14 mouse cellular contexts compared by ENCODE assay signal in the genomic region with DNA sequence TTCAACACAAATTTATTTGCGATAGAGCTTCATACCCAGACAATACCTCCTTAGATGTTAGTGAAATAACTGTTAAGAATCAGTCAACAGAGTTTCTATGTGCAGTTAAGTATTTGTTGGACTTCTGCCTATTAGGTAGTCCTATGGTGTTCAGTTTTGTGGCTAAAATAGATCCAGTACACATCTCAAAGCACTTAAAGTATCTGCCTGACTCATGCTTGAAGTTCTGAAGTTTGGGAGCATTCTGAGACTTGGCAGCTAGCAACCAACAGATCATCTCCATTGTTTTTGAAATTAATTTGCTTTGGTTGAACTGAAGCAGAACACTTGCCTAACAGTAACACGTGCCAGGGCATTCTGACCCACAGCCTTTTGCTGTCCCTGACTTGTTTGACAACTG. TPM values are rescaled to one million over a fixed set of nuclear protein-coding genes. Genes with fewer than 3 reads are reported as not detected.
DNase-seq lines count a peak whose midpoint lies in the region; ATAC-seq and TF ChIP-seq lines count a peak whose summit lies in the region.
"Had no signal": no experiment of that assay in that cellular context is flagged by ENCODE, and none has a peak within 500 bp of the region (broad histone marks: within the 10 kb centered on the region; RNA-seq: fewer than 3 reads in every experiment).

No protein-coding gene starts in this region.

- DNase-seq in gastrocnemius, adult 2 months, result no peak
- no peak for DNase-seq in gastrocnemius, postnatal 36 days
- no peak for DNase-seq in kidney, adult 2 months
- DNase-seq in kidney, adult 8-10 months, result no peak
- peak; percentile 48 for DNase-seq in 3134 (ENCODE audit: extremely low read depth, insufficient read length, low spot score)
- no peak for DNase-seq in hindbrain, postnatal 0 days (ENCODE audit: low spot score)
- no peak for DNase-seq in adrenal gland, postnatal 4 days (ENCODE audit: low spot score in 2 of 2)
- DNase-seq: adrenal gland, postnatal 10 days; cerebellum, adult 18-20 months; embryo, embryonic 11 days; gastrocnemius, postnatal 14 days; kidney, adult 18-20 months had no signal

- no peaks in the 10 kb centered on the region for H3K9me3 ChIP-seq in hindbrain, postnatal 0 days (ENCODE audit: low read length)
- H3K9me3 ChIP-seq: forebrain, embryonic 10.5 days had no signal

- no peak for TF ChIP-seq CTCF in gastrocnemius, adult 2 months (IDR thresholded peaks at IDR 0.05)
- TF ChIP-seq CTCF in kidney, adult 2 months (conservative IDR thresholded peaks at IDR 0.05; ENCODE audit: insufficient read depth, insufficient read length, low read depth, low read length), result no peak
- TF ChIP-seq CTCF in hindbrain, postnatal 0 days (IDR thresholded peaks at IDR 0.05; ENCODE audit: low read depth), result no peak

- no peak for TF ChIP-seq POLR2A in kidney, adult 2 months (IDR thresholded peaks at IDR 0.05; ENCODE audit: low read depth, low read length)

- no peak for ATAC-seq in hindbrain, postnatal 0 days
- no peak for ATAC-seq in megakaryocyte-erythroid progenitor cell, adult 5-6 weeks (replicated peaks; ENCODE audit: low FRiP score, low TSS enrichment, poor library complexity, severe bottlenecking)

- WGBS in kidney, adult 2 months, result 43% methylated on average over 2 of the region's 2 CpGs
- WGBS in hindbrain, postnatal 0 days, result 53% methylated on average over 2 of the region's 2 CpGs

- H3K36me3 ChIP-seq in kidney, adult 2 months (ENCODE audit: control insufficient read depth, insufficient read depth, low read length), result no peaks in the 10 kb centered on the region
- no peaks in the 10 kb centered on the region for H3K36me3 ChIP-seq in hindbrain, postnatal 0 days (ENCODE audit: insufficient read depth, low read length)
- H3K36me3 ChIP-seq: forebrain, embryonic 10.5 days had no signal

- H3K4me1 ChIP-seq in kidney, adult 2 months (ENCODE audit: control insufficient read depth, insufficient read depth, low read length), result peaks cover 21% of the 10 kb centered on the region
- H3K4me1 ChIP-seq in hindbrain, postnatal 0 days (ENCODE audit: insufficient read depth, low read length), result peaks cover 4% of the 10 kb centered on the region

- no peak overlapping the region for H3K9ac ChIP-seq in hindbrain, postnatal 0 days (replicated peaks; ENCODE audit: low read length)

- peak overlapping the region; percentile 89 for H3K27ac ChIP-seq in gastrocnemius, adult 2 months
- peak overlapping the region; percentile 68 for H3K27ac ChIP-seq in kidney, adult 2 months (ENCODE audit: insufficient read depth, low read depth, low read length)
- no peak overlapping the region for H3K27ac ChIP-seq in hindbrain, postnatal 0 days
- H3K27ac ChIP-seq: forebrain, embryonic 10.5 days had no signal

- H3K27me3 ChIP-seq in kidney, adult 2 months (replicated peaks; ENCODE audit: control insufficient read depth, insufficient read depth, low read length), result no peaks in the 10 kb centered on the region
- H3K27me3 ChIP-seq in hindbrain, postnatal 0 days (ENCODE audit: insufficient read depth, low read length), result no peaks in the 10 kb centered on the region

- peak overlapping the region; percentile 74 for H3K4me3 ChIP-seq in gastrocnemius, adult 2 months
- no peak overlapping the region for H3K4me3 ChIP-seq in kidney, adult 2 months (ENCODE audit: insufficient read depth, low read depth, low read length)
- H3K4me3 ChIP-seq in hindbrain, postnatal 0 days (ENCODE audit: low read length), result no peak overlapping the region
- H3K4me3 ChIP-seq: forebrain, embryonic 10.5 days had no signal

- intact Hi-C loops in gastrocnemius, adult 2 months (cut with DNase I), result loop anchor here (1.0 kb wide), 1 partner anchor 31 kb away; no protein-coding TSS in a partner anchor
- intact Hi-C loops in gastrocnemius, postnatal 36 days (cut with DNase I), result no loop called here

- H3K4me2 ChIP-seq in hindbrain, postnatal 0 days (ENCODE audit: low read depth, low read length), result peak overlapping the region; percentile 71

RNA-seq across cellular contexts. Expression of a gene that starts 59.2 kb away (rescaled TPM):
- 100 to 1,000 TPM; 495 to 592 TPM for total RNA-seq in gastrocnemius, adult 2 months (2021)
- 100 to 1,000 TPM; 423 to 480 TPM for total RNA-seq in gastrocnemius, postnatal 36 days (2021)
- 43.0 and 52.3 TPM in 2 replicates for polyA plus RNA-seq in kidney, adult 2 months (2012; rRNA removed)
- total RNA-seq in hindbrain, postnatal 0 days (2014; rRNA removed), result 71.4 and 90.8 TPM in 2 replicates
- polyA plus RNA-seq in hindbrain, postnatal 0 days (2015; fragmentation: Nextera tagmentation; extraction: Ambion mirVana), result 52.7 and 56.2 TPM in 2 replicates
- total RNA-seq in megakaryocyte-erythroid progenitor cell, adult 5-6 weeks (2014; fragmentation: Nextera tagmentation), result 524 and 588 TPM in 2 replicates
- total RNA-seq in megakaryocyte-erythroid progenitor cell, adult 5-6 weeks (2017), result 726 and 751 TPM in 2 replicates
- 100 to 1,000 TPM; 374 to 436 TPM for total RNA-seq in adrenal gland, postnatal 4 days (2021)
